Mouse (Mus musculus) liver, adult 2 months (tissue): ENCODE results near the gene Mcm2.

Source experiments
- CTCF ChIP-seq: fragments of 200-500 bp; IDR thresholded peaks from 2 replicates; pipeline ENCODE4 v1.5.1; 2011; ENCODE audit warnings: low read depth, low read length, control low read depth
- POLR2A ChIP-seq: fragments of 200-500 bp; IDR thresholded peaks from 2 replicates; pipeline ENCODE4 v1.6.1; 2011; ENCODE audit warnings: low read length, control low read depth; ENCODE audit not compliant: insufficient read depth; ENCODE audit errors: extremely low read depth

- TF ChIP-seq CTCF = no peak
- no peak for TF ChIP-seq POLR2A
These were observed 60.0 kb downstream of the Mcm2 start for GRCm38 (mm10) chr6:88838613-88839012.
